Mouse (Mus musculus): Measurements from ENCODE around the gene Glod4. TPM values are rescaled to one million over a fixed set of nuclear protein-coding genes. Genes with fewer than 3 reads are reported as not detected.
A peak's percentile ranks its signal among the peaks of the same experiment; 100 is the strongest.

Gene Glod4
- polyA plus RNA-seq, 1 experiment: 84.4 TPM

GRCm38 (mm10) chr11:76260208-76261050 lies 16.9 kb upstream of the Glod4 start:
- no peak overlapping the region for H3K27ac ChIP-seq (ENCODE audit: insufficient read depth, low read length)
- no peaks in the 10 kb centered on the region for H3K4me1 ChIP-seq (ENCODE audit: control insufficient read depth, insufficient read depth, low read length)
- no peak for TF ChIP-seq POLR2A (IDR thresholded peaks at IDR 0.05; ENCODE audit: low read depth, low read length)
- H3K4me3 ChIP-seq (ENCODE audit: insufficient read depth, low read length): no peak overlapping the region

GRCm38 (mm10) chr11:76258511-76258910 lies 15.0 kb upstream of the Glod4 start:
- TF ChIP-seq POLR2A (IDR thresholded peaks at IDR 0.05; ENCODE audit: low read depth, low read length) (no peak), CTCF (IDR thresholded peaks at IDR 0.05; ENCODE audit: borderline replicate concordance, insufficient read depth, low read length) (no peak)
- no peak overlapping the region for H3K27ac ChIP-seq (ENCODE audit: insufficient read depth, low read length)
- H3K4me3 ChIP-seq (ENCODE audit: insufficient read depth, low read length): no peak overlapping the region
- H3K4me1 ChIP-seq (ENCODE audit: control insufficient read depth, insufficient read depth, low read length): no peaks in the 10 kb centered on the region

GRCm38 (mm10) chr11:76257386-76257785 lies 13.9 kb upstream of the Glod4 start:
- no peak overlapping the region for H3K4me3 ChIP-seq (ENCODE audit: insufficient read depth, low read length)
- TF ChIP-seq POLR2A (IDR thresholded peaks at IDR 0.05; ENCODE audit: low read depth, low read length): no peak
- no peak for TF ChIP-seq CTCF (IDR thresholded peaks at IDR 0.05; ENCODE audit: borderline replicate concordance, insufficient read depth, low read length)
- no peak overlapping the region for H3K27ac ChIP-seq (ENCODE audit: insufficient read depth, low read length)
- no peaks in the 10 kb centered on the region for H3K4me1 ChIP-seq (ENCODE audit: control insufficient read depth, insufficient read depth, low read length)

- no peak overlapping the region for H3K27ac ChIP-seq (ENCODE audit: insufficient read depth, low read length)
- TF ChIP-seq POLR2A (IDR thresholded peaks at IDR 0.05; ENCODE audit: low read depth, low read length) (no peak), CTCF (IDR thresholded peaks at IDR 0.05; ENCODE audit: borderline replicate concordance, insufficient read depth, low read length) (no peak)
- H3K4me1 ChIP-seq (ENCODE audit: control insufficient read depth, insufficient read depth, low read length): no peaks in the 10 kb centered on the region
- no peak overlapping the region for H3K4me3 ChIP-seq (ENCODE audit: insufficient read depth, low read length)
These were observed 12.6 kb upstream of the Glod4 start for GRCm38 (mm10) chr11:76256129-76256528.

GRCm38 (mm10) chr11:76255431-76256001 lies 12.0 kb upstream of the Glod4 start:
- no peak for TF ChIP-seq POLR2A (IDR thresholded peaks at IDR 0.05; ENCODE audit: low read depth, low read length)
- no peak for TF ChIP-seq CTCF (IDR thresholded peaks at IDR 0.05; ENCODE audit: borderline replicate concordance, insufficient read depth, low read length)
- Histone ChIP-seq H3K27ac (ENCODE audit: insufficient read depth, low read length) (0 out of 2 replicates have a peak overlapping the region, but pooled peaks have one; percentile 2), H3K4me3 (ENCODE audit: insufficient read depth, low read length) (no peak overlapping the region), H3K4me1 (ENCODE audit: control insufficient read depth, insufficient read depth, low read length) (no peaks in the 10 kb centered on the region)

GRCm38 (mm10) chr11:76253918-76254264 lies 10.4 kb upstream of the Glod4 start:
- Histone ChIP-seq H3K27ac (ENCODE audit: insufficient read depth, low read length) (peak overlapping the region; percentile 15), H3K4me3 (ENCODE audit: insufficient read depth, low read length) (no peak overlapping the region), H3K4me1 (ENCODE audit: control insufficient read depth, insufficient read depth, low read length) (no peaks in the 10 kb centered on the region)
- no peak for TF ChIP-seq POLR2A (IDR thresholded peaks at IDR 0.05; ENCODE audit: low read depth, low read length)
- TF ChIP-seq CTCF (IDR thresholded peaks at IDR 0.05; ENCODE audit: borderline replicate concordance, insufficient read depth, low read length): no peak

- H3K4me3 ChIP-seq (ENCODE audit: insufficient read depth, low read length): no peak overlapping the region
- TF ChIP-seq CTCF (IDR thresholded peaks at IDR 0.05; ENCODE audit: borderline replicate concordance, insufficient read depth, low read length) (peak; percentile 67), POLR2A (IDR thresholded peaks at IDR 0.05; ENCODE audit: low read depth, low read length) (no peak)
- no peaks in the 10 kb centered on the region for H3K4me1 ChIP-seq (ENCODE audit: control insufficient read depth, insufficient read depth, low read length)
- peak overlapping the region; percentile 15 for H3K27ac ChIP-seq (ENCODE audit: insufficient read depth, low read length)
These were observed 9.8 kb upstream of the Glod4 start for GRCm38 (mm10) chr11:76253145-76253917.

- H3K4me1 ChIP-seq (ENCODE audit: control insufficient read depth, insufficient read depth, low read length): no peaks in the 10 kb centered on the region
- H3K27ac ChIP-seq (ENCODE audit: insufficient read depth, low read length): no peak overlapping the region
- no peak overlapping the region for H3K4me3 ChIP-seq (ENCODE audit: insufficient read depth, low read length)
- TF ChIP-seq POLR2A (IDR thresholded peaks at IDR 0.05; ENCODE audit: low read depth, low read length) (no peak), CTCF (IDR thresholded peaks at IDR 0.05; ENCODE audit: borderline replicate concordance, insufficient read depth, low read length) (no peak)
These were observed 8.5 kb upstream of the Glod4 start for GRCm38 (mm10) chr11:76252036-76252435.

- H3K4me1 ChIP-seq (ENCODE audit: control insufficient read depth, insufficient read depth, low read length): peaks cover 2% of the 10 kb centered on the region; the same call in 1 of the 2 replicates
- no peak for TF ChIP-seq POLR2A (IDR thresholded peaks at IDR 0.05; ENCODE audit: low read depth, low read length)
- no peak for TF ChIP-seq CTCF (IDR thresholded peaks at IDR 0.05; ENCODE audit: borderline replicate concordance, insufficient read depth, low read length)
- no peak overlapping the region for H3K27ac ChIP-seq (ENCODE audit: insufficient read depth, low read length)
- H3K4me3 ChIP-seq (ENCODE audit: insufficient read depth, low read length): no peak overlapping the region
These were observed 3.7 kb upstream of the Glod4 start for GRCm38 (mm10) chr11:76247239-76247638.
